Mouse (Mus musculus) A20 (cell line): Measurements from ENCODE around the gene 9130213A22Rik.

Experiments
- DNase-seq: peaks from one replicate; pipeline ENCODE4 v3.0.0-alpha.2; 2011; ENCODE audit warnings: low read depth, low spot score

9130213A22Rik gene

DNA sequence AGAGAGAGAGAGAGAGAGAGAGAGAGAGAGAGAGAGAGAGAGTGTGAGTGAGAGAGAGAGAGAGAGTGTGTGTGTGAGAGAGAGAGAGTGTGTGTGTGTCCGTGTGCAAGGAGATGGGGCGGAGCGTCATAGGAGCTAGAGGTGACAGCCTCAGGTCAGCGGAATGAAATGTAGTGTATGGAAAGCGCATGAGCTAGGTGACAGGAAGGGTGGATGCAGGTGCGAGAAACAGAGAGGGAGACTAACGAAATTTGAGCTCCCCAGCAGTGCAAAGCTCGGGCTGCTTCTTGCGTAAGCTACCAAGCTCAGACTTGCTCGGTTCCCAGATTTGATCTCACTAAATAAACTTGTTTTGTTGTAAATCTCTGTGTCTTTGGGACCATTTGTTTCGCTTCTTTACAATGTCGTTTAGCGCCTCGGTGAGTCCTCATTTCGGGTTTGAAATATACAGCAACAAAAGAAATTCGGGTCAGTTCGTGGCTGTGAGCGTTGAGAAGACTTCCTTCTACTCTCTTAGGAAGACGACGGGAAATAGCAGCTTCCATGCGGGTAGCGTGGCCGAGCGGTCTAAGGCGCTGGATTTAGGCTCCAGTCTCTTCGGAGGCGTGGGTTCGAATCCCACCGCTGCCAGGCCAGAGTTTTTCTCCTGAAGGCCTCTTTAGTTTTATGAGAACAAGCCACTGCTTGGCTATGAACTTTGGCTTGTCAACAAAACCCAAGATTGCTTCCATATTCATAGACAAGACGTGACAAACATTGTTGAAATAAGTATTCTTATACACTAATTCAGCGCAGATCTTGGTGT lies 1.5 kb upstream of the 9130213A22Rik start:
- peak; percentile 94 for DNase-seq

DNA sequence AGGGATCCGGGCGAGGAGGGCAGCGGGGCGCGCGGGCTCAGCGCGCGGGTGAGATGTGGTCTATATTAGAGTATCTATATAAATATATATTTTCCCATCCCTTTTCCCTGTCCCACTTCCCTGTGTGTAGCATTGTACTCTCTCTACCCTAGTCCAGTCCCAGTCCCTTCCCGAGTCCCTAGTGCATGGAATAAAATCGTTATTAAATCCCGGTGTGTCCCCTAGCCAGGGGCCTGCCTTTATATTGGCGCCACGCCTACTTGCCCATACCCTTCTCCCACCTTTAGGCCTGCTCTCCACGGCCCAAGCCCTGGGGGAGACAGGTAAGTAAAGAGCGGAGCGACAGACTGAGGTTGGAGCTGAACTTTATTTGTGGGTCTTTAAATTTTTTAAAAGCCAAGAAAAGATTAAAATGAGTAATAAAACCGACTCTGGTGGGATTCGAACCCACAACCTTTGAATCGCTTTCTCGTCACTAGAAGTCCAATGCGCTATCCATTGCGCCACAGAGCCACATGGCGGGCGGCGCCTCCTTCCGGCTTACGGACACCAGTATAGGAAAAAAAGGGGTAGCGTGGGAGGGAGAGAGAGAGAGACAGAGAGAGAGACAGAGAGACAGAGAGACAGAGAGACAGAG lies 785 bp upstream of the 9130213A22Rik start:
- peak; percentile 97 for DNase-seq

DNA sequence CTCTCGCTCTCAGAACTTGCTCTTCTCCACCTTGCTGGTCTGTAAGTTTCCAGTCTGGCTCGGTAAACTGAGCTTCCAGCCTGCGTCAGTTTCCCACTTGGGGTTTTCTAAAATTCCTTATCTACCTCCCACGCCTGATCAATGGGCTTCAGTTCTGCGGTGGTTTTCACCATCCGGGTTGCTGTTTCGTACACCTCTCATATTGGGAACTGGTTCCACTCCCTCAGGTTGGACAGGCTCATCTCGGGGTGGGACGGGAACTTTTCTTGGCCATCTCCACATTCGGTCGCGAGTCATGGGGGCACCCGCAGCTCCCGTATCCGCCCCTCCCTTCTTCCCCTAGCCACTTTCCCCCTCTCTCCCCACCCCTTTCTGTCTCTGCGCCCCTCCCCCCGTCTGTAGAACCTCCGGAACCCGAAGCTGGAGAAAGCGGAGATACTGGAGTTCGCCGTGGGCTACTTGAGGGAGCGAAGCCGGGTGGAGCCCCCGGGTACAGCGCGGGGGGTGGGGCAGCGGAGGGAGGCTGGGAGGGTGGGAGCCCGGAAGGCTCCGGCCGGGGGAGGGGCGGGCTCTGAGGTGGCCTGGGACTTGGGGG lies 551 bp downstream of the 9130213A22Rik start:
- no peak for DNase-seq

DNA sequence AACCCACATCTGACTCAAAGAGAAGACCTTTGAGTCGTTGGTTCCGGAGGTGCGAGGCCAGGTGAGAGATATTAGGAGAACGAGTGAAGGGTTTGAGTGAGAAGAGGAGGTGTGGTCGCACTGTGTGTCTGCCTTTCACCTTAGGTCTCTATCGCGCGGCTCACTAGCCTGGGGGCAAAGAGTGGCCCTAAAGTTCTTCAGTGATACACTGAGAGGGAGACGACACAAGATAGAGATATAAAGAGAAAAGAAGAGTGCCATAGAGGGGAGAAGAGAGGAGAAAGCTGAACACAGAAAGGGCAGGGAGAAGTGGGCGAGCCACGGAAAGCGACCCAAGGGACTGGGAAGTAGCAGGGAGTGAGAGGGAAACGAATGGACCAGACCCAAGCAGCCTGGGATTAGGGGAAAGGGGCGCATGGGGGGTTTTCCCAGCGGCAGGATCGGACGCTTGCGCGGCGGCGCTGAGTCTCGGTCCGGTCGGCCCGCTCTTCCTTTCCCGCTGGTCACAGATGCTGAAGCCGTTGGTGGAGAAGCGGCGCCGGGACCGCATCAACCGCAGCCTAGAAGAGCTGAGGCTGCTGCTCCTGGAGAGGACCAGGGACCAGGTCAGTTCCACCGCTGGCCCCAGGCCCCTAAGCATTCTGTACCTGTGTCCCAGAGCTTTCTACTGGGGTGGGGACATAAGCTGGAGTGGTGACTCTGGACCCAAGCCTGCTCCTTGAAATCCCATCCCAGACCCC lies 1.2 kb downstream of the 9130213A22Rik start:
- no peak for DNase-seq

DNA sequence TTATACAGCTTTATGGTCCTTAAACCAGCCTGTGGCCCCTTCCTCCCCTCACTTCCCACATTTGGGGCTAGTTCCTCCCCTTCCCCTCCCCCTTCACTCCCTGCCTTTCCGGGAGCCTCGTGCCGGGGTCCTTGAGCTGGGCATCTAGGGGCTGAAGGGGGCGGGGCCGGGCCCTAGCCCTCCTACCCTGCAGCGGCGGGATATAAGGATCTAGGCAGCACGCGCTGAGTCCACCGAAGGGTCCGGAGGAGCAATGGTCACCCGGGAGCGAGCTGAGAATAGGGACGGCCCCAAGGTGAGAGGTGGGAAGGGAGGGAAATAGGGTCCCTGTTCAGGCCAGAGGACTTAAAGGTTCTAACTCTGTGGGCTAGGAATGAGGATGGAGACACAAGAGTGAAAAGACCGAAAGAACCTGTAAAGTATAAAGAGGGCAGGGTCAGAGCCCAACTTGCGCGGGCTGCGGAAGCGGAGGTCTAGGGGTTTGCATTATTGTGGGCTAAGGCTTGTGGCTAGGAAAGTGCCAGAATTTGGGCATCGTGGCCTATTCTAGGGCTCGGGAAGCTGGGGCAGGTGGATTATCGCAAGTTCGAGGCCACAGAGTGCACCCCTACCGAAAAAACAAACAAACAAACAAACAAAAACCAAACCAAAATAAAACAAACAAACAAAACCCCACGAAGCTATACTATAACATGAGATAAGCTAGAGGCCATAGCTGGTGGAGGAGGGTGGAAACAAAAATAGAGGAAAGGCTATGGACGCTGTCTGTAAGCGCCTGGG lies 2.0 kb downstream of the 9130213A22Rik start, which contains the start of gene Hes7:
Gene Hes7, plus strand, starts transcription at position 184 of the 780 bp plus-strand sequence.
- DNase-seq: no peak

DNA sequence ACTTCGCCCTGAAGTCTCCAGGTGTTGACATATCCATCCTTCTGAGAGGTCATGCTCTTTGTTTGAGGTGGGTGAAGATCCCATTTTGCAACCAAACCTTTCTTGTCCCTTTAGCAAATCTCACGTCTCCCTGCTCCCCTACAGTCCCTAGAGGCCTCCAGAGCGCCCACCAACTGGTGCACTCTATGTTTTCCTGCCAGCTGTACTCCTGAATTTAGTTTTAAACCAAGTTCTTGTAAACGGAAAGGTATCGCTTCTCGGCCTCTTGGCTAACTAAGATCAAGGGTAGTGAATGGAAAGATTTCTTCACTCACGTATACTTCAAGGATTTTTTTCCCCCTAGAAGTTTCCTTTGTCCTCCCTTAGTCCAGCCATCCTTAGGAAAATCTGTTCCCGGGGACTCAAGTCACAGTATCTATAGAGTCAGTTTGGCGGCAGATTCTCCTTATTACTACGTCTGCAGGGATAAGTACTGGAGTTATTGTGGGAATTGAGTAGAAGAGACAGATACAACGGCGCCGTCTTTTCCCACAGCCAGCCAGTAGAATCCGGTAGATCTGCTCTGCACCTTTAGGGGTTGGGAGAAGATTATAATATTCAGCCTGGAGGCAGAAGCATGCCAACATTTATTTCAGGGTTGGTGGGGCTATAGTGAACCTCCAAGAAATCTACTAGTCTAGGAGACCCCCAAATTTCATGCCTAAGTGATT lies 2.8 kb downstream of the 9130213A22Rik start:
- DNase-seq: no peak

DNA sequence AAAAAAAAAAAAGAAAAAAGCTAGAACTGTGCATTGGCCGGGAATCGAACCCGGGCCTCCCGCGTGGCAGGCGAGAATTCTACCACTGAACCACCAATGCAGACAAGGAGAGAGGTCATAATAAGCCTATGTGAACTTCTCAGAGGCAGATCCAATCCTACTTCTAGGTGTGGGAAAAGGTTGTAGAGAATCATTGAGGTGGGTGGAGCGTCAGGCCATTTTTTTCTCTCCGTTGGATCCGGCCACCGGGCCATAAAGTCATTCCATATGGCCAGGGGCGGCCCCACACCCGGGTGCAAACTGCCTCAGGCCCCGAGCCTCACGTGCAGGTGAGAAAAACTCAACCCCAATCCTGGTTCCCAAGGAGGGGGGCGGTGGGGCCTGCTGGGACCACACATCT lies 3.6 kb downstream of the 9130213A22Rik start:
- DNase-seq: peak; percentile 83

DNA sequence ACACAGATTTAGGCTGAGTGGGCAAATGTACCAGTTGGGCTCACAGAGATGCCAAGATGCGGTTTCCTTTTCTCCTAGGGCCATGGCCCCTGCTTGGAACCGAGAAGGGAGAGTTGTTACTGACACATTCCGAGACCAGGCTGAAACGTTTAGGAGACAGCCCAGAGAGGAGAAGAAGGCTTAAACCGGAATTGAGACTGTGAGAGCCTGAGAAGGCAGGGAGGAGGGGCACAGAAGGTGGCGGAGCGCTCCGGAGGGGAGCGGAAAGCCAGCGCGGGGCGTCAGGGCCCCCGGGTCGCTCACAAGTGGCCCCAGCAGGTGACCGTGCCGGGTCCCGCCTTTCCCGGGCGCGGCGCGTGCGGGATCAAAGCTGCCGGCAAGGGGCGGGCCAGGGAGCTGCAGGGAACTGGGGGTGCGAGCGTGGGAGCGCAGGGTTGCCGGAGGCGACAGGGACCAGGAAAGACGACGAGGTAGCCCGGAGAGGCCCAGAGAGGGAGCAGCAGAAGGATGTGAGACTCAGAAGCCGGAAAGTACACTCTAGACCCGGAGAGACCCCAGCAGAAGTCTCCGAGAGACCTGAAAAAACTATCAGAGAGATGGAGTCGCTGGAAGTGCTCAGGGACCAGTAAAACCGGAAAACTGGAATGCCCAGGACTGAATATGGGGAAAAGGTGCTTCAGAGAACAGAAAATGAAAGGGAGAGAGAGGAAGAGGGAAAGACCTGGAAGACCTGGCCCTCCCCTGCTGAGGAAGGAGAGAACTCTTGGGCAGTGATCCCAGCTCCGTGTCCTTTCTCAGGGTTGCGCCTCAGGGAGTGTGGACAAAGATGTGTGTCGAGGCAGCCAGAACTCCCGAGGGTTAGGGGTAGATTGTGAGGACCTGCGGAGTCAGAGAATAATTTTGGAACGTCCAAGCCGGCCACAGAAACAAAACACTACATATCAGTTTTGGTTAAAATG lies 4.4 kb downstream of the 9130213A22Rik start:
- DNase-seq: peak; percentile 84

DNA sequence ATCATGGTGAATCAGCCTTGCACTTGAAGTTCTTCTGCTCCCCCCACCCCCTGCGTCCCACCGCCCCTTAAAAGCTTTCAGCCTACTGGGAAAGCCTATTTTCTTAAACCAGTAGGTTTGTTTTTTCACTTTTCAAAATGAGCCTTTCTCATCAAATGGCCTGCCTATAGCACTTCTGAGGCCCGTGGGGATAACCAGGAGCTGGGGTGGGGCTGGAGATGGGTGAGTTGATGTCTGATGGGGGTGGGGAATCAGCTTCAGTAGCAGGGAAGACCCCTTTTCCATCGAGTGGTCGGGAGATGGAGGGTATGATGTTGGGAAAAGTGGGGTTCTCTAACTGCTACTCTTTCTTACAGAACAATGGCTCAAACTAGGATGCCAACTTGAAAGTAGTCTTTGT lies 5.5 kb downstream of the 9130213A22Rik start:
- DNase-seq: no peak

DNA sequence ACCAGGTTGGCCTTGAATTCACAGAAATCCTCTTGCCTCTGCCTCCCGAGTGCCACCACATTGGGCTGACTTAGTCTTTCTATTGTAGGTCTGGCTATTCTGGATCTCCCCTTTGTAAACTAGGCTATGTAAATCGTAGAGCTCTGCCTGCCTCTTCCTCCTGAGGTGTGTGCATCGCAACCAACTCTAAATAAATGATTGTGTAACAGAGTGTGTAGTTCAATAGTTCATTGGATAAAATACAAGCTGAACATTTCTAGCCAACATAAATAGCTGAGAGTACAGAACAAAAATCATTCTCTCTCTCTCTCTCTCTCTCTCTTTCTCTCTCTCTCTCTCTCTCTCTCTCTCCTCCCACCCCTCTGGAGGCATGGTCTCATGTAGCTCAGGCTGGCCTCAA lies 7.8 kb downstream of the 9130213A22Rik start:
- DNase-seq: no peak

DNA sequence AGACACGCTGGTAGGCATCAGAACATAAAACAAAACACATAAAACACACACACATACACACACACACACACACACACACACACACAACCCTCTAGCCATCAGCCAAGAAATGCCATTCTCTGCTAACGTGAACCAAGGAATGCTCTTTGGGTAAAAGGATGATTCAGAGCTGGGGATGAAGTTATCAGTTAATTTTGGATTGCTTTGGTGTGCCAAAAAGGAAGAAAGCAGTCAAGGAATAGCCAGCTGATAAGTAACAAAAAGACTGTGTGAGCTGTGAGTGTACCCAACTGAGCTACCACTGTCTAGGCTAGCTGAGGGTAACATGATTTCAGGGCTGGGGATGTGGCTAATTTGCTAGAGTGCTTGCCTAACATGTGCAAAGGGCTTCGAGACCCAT lies 8.4 kb downstream of the 9130213A22Rik start:
- DNase-seq: no peak

DNA sequence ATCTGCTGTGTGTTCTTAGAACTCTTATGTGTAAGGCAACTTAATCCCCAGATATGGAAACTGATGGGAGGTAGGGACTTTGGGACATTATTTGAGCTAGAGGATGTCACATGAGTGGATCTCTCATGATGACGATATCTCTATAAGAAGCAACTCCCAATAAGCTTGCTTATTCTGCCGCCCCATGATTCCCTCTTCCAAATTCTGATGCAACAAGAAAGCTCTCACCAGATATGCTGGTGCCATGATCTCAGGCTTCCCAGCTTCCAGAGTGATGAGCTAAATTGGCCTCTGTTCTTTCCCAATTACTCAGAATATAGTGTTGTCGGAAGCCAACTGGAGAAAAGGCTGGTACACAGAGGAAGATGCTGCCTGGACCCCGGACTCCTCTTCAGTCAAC lies 10.5 kb downstream of the 9130213A22Rik start:
- DNase-seq: no peak

DNA sequence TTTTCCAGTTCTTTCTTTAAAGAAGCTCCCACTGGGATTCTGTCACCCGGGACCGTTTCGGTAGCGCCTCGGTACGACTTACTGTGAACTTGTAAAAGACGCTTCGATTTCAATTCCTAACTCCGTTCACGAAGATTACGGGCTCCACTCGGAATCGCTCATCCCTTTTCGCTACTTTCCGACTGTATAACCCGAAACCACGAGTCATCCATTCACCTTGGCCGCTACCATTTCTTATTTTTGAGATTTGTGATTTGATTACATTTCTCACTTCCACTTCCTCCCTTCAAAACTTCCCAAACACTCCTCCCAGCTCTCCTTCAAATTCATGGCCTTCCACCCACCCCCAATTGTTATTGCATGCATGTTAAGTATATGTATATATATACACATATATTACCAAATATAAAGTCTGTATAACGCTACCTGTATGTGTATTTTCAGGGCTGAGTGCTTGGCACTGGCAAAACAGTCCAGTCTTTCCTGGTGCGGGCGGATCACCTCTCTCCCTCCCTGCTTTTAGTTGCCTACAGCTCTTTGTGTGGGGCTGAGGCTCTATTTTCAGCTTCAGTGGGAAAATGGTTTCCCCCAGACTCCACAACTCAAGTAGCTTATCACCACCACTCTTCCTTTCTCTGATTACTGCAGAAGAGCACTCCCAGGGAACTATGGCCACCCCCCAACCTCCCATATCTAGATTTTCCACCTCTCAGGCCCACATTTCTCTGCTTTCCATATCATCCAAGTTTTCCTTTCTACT lies 11.2 kb downstream of the 9130213A22Rik start:
- no peak for DNase-seq

DNA sequence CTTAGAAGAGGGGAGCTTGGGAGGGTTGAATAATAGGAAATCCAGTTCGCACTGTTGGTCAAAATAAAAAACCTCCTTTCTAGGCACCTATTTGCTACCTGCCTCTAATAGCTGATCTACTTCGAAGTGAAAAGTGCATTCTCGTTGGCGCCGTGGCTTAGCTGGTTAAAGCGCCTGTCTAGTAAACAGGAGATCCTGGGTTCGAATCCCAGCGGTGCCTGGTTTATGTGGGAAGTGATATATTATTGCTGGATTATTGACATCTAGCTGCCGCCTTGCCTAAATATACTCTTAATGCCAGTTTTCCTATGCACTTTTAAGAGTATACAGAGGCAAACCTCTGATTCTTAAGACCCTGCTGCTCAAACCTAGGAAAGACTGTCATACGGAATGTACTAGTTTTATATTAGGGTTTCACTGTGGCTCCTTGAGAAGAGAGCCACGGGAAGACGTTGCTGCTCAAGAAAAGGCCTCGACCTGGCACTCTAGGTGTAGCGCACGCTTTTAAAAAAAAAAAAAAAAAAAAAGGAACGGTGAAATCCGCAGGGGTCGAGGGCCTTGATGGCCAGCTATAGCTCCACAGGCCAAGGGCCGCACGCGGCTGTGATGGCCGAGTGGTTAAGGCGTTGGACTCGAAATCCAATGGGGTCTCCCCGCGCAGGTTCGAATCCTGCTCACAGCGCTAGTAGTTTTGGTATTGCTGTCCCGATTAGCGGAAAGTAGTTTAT lies 11.9 kb downstream of the 9130213A22Rik start:
- peak; percentile 90 for DNase-seq

DNA sequence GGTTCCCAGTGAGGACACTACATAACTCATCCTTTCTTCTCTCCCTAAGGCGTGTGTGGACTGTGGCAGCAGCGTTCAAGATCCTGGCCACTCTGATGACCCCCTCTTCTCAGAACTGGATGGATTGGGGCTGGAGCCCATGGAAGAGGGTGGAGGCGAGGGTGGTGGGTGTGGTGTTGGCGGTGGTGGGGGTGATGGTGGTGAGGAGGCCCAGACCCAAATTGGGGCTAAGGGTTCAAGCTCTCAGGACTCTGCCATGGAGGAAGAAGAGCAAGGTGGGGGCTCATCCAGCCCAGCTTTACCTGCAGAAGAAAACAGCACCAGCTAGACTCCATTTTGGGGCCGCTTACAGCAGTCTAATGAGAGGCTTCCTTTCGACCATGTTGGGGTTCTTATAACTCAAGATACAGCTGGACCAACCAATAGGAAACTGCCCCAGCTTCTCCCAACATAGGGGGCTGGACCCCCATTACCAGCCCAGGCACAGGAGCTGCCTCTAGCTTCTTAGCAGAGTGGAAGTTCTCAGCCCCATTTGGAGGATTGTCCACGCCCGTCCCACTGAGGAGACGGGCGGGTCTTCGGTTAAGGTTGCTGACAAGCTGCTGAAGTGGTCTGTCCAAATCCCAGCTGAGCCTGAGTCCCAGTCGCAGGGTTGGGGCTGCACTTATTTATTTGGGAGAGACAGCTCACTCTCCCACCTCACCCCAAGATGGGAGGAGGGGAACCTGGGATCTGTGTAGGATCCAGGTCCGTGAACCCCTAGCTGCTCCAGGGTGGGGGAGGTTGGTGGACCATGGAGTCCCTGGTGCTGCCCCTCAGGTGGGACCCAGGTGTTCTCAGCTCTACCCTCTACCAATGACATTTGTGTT lies 13.1 kb downstream of the 9130213A22Rik start:
- DNase-seq: no peak

DNA sequence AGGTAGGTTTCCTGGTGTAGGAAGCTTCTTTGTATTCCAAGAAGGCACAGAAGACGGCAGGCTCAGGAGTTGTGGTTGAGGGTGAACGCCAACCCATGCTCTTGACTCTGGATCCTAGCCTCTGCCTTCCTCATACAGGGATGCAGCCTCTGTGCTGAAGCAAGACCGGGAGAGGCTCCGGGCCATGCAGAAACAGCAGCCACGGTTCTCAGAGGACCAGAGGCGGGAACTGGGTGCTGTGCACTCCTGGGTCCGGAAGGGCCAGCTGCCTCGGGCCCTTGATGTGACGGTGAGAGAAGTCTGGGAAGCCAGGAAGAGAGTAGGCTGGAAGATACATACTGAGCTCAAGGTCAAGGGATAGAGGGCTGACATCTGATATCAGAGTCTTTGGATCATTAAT lies 14.2 kb downstream of the 9130213A22Rik start:
- DNase-seq: no peak

DNA sequence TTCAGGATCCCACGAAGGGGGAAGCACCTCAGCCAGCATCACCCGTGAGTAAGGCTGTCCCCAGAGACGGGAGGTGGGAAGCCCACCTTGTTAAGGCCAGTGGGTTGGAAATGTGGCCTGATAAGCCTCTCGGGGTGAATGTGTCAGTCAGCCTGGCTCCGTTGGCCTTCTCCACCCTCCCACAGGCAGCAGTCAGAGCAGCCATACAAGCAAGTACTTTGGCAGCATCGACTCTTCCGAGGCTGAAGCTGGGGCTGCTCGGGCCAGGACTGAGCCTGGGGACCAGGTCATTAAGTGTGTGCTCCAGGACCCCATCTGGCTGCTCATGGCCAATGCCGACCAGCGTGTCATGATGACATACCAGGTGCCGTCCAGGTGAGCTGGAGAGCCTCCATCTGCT lies 14.7 kb downstream of the 9130213A22Rik start:
- no peak for DNase-seq
